Mouse (Mus musculus) hindbrain, embryonic 16.5 days (tissue): ENCODE measurements around the gene Shq1. TPM values are rescaled to one million over a fixed set of nuclear protein-coding genes. Genes with fewer than 3 reads are reported as not detected.

Source experiments
- ATAC-seq: fragments of 200-750 bp; cut with Nextera tagmentation; 2 replicates; pipeline ENCODE4 v1.8.0; 2017; ENCODE audit warnings: moderate TSS enrichment, moderate library complexity
- H3K27ac ChIP-seq: fragments of 300-500 bp; sonication (generic); 2 replicates; pipeline ENCODE4 v1.5.1; 2014; ENCODE audit warnings: low read depth, mild to moderate bottlenecking, control low read depth, low read length, moderate library complexity
- H3K27me3 ChIP-seq: fragments of 300-500 bp; sonication (generic); replicated peaks from 2 replicates; pipeline ENCODE4 v1.6.1; 2014; ENCODE audit warnings: low read length; ENCODE audit not compliant: control insufficient read depth, insufficient read depth
- H3K36me3 ChIP-seq: fragments of 300-500 bp; sonication (generic); 2 replicates; pipeline ENCODE4 v1.6.1; 2014; ENCODE audit warnings: mild to moderate bottlenecking, low read length, moderate library complexity, mixed read lengths; ENCODE audit not compliant: control insufficient read depth, insufficient read depth
- H3K4me1 ChIP-seq: fragments of 300-500 bp; sonication (generic); 2 replicates; pipeline ENCODE4 v1.6.1; 2014; ENCODE audit warnings: low read depth, low read length; ENCODE audit not compliant: control insufficient read depth, insufficient read depth
- H3K4me2 ChIP-seq: fragments of 300-500 bp; sonication (generic); 2 replicates; pipeline ENCODE4 v1.6.1; 2014; ENCODE audit warnings: mild to moderate bottlenecking, low read length, control low read depth, moderate library complexity
- H3K4me3 ChIP-seq: fragments of 300-500 bp; sonication (generic); 2 replicates; pipeline ENCODE4 v1.5.1; 2014; ENCODE audit warnings: mild to moderate bottlenecking, low read length, control low read depth, moderate library complexity
- H3K9ac ChIP-seq: fragments of 300-500 bp; sonication (generic); 2 replicates; pipeline ENCODE4 v1.6.1; 2014; ENCODE audit warnings: low read depth, mild to moderate bottlenecking, control low read depth, low read length, moderate library complexity
- H3K9me3 ChIP-seq: fragments of 300-500 bp; sonication (generic); 2 replicates; pipeline ENCODE4 v1.6.1; 2014; ENCODE audit warnings: mild to moderate bottlenecking, low read length, moderate library complexity; ENCODE audit not compliant: control insufficient read depth
- WGBS: fragments of 180-500 bp; shearing (Covaris S2); extraction: QIAGEN DNeasy Blood & Tissue Kit; methylation state at CpG from one replicate; pipeline ENCODE4 v1.1.7; 2014; 5-methylcytosine and 5-hydroxymethylcytosine counted together
- polyA plus RNA-seq: library from polyadenylated mRNA; unstranded; fragments of >200 nt; fragmentation: Nextera tagmentation; extraction: Ambion mirVana; gene quantifications from 2 replicates; pipeline ENCODE4 v1.2.1, GENCODE M21; 2015

Gene Shq1
- polyA plus RNA-seq, 1 experiment from 2014 or later = 8.9 TPM

GRCm38 (mm10) chr6:100538570-100538969, 132.4 kb downstream of the Shq1 start:
- no peak overlapping the region for H3K27ac ChIP-seq
- H3K4me1 ChIP-seq = peaks cover 7% of the 10 kb centered on the region
- H3K4me3 ChIP-seq = no peak overlapping the region
- no peak for ATAC-seq
- no peak overlapping the region for H3K4me2 ChIP-seq
- no peaks in the 10 kb centered on the region; the same call in 1 of the 2 replicates for H3K27me3 ChIP-seq
- no peak overlapping the region for H3K9ac ChIP-seq
- WGBS = 61% methylated on average over 7 of the region's 7 CpGs
- no peaks in the 10 kb centered on the region for H3K9me3 ChIP-seq
- no peaks in the 10 kb centered on the region for H3K36me3 ChIP-seq

DNA sequence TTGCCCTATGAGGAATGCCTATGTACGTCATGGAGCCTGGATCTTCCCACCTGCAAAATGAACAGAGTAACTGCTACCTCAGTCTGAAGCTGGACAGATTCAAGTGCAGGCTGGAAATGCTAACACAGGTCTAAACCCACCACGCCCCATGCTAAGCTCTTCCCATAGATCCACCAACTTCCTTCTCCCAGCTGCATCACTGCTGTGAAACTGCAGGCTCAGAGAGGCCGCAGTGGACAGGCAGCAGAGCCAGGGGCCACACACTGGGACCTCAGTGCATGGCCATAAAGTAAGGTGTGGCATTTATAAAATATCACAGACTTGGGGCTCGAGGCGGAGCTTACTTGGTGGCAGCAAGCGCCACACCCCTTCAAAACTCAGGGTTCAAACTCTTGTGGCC, 133.0 kb downstream of the Shq1 start:
- H3K27ac ChIP-seq = no peak overlapping the region
- H3K9ac ChIP-seq = no peak overlapping the region
- ATAC-seq = no peak
- H3K27me3 ChIP-seq = no peaks in the 10 kb centered on the region; the same call in 1 of the 2 replicates
- 88% methylated on average over 6 of the region's 6 CpGs for WGBS
- no peak overlapping the region for H3K4me2 ChIP-seq
- H3K9me3 ChIP-seq = no peaks in the 10 kb centered on the region
- no peak overlapping the region for H3K4me3 ChIP-seq
- H3K36me3 ChIP-seq = no peaks in the 10 kb centered on the region
- H3K4me1 ChIP-seq = peaks cover 7% of the 10 kb centered on the region

GRCm38 (mm10) chr6:100537042-100537441, 133.9 kb downstream of the Shq1 start:
- H3K9ac ChIP-seq = no peak overlapping the region
- H3K4me3 ChIP-seq = no peak overlapping the region
- no peaks in the 10 kb centered on the region for H3K9me3 ChIP-seq
- no peaks in the 10 kb centered on the region; the same call in 1 of the 2 replicates for H3K27me3 ChIP-seq
- H3K36me3 ChIP-seq = no peaks in the 10 kb centered on the region
- peaks cover under 1% of the 10 kb centered on the region; the same call in 1 of the 2 replicates for H3K4me1 ChIP-seq
- no peak overlapping the region for H3K4me2 ChIP-seq
- ATAC-seq = no peak
- 66% methylated on average over 5 of the region's 5 CpGs for WGBS
- no peak overlapping the region for H3K27ac ChIP-seq

DNA sequence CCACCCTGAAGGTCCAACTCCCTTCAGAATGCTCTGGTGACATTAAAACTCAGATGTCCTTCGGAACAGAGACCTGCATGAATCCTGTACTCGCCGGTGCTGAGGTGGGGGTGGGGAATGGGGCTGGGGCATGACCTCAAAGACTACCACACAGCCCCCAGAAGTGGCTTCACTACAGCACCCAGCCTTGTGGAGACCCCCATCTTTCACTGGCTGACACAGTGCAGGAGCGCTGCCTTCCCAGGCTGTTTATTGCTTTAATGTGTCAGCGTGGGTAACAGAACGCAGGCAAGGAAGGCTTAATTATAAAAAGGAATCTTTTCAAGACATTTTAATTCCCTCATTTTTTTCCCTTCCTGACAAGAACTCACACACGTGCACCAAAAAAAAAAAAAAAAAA, 137.6 kb downstream of the Shq1 start:
- H3K9me3 ChIP-seq = no peaks in the 10 kb centered on the region
- no peak overlapping the region for H3K9ac ChIP-seq
- 70% methylated on average over 6 of the region's 7 CpGs for WGBS
- H3K4me3 ChIP-seq = no peak overlapping the region
- no peaks in the 10 kb centered on the region for H3K4me1 ChIP-seq
- H3K36me3 ChIP-seq = no peaks in the 10 kb centered on the region
- no peak for ATAC-seq
- no peaks in the 10 kb centered on the region; the same call in 1 of the 2 replicates for H3K27me3 ChIP-seq
- no peak overlapping the region for H3K27ac ChIP-seq
- no peak overlapping the region for H3K4me2 ChIP-seq

DNA sequence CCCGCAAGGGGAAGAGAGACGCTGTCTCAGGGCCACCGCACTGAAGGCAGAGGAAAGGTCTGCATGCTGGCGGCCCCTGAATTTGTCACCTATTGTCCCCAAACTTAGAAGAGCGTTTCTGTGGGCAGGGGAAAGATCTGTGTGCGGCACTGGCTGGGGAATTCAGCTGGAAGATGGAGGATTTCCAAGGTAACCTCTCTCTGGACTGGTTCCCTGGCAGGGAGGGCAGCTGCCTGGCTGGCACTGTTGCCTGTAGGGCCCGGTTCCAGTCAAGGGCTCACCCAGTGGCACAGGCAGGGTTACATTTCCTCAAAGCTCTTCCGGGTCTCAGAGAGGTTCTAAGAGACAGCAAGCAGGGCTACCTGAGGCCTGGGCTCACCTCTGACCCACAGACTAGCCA, 138.6 kb downstream of the Shq1 start:
- H3K27ac ChIP-seq = no peak overlapping the region
- H3K36me3 ChIP-seq = no peaks in the 10 kb centered on the region
- no peak overlapping the region for H3K4me2 ChIP-seq
- H3K4me1 ChIP-seq = no peaks in the 10 kb centered on the region
- H3K4me3 ChIP-seq = no peak overlapping the region
- peak; percentile 78 for ATAC-seq
- H3K9ac ChIP-seq = no peak overlapping the region
- H3K27me3 ChIP-seq = no peaks in the 10 kb centered on the region; the same call in 1 of the 2 replicates
- H3K9me3 ChIP-seq = no peaks in the 10 kb centered on the region
- 60% methylated on average over 8 of the region's 8 CpGs for WGBS

DNA sequence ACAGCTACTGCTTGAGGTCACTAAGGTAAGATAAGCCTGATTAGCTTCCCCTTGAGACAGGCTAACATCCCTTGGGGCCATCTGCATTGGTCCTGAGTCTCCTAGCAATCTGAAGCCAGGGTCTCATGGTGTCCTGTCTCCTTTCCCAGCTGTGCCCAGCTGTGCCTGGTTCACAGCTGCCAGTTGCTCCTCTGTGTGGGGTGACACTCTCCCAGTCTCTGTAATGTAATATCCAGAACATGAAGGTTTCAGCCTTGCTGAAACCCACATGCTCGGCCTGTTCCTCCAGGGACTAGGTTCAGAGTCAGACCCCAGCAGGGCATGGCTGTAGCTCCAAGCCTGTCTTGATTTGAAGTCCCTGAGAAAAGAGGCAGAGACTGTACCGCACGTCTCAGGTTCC, 141.3 kb downstream of the Shq1 start:
- Histone ChIP-seq H3K4me1 (peaks cover 7% of the 10 kb centered on the region; the same call in 1 of the 2 replicates), H3K4me3 (no peak overlapping the region)
- WGBS = 76% methylated on average over 3 of the region's 3 CpGs

GRCm38 (mm10) chr6:100528556-100528955, 142.4 kb downstream of the Shq1 start:
- Histone ChIP-seq H3K27ac (no peak overlapping the region), H3K27me3 (no peaks in the 10 kb centered on the region), H3K9ac (no peak overlapping the region), H3K4me1 (peaks cover 7% of the 10 kb centered on the region; the same call in 1 of the 2 replicates), H3K4me3 (no peak overlapping the region), H3K36me3 (no peaks in the 10 kb centered on the region), H3K9me3 (no peaks in the 10 kb centered on the region), H3K4me2 (no peak overlapping the region)
- no peak for ATAC-seq
- WGBS = 64% methylated on average over 7 of the region's 7 CpGs

More for the DNA sequence above, 141.3 kb downstream of the Shq1 start:
- Histone ChIP-seq H3K4me2 (no peak overlapping the region), H3K9ac (no peak overlapping the region), H3K36me3 (no peaks in the 10 kb centered on the region), H3K9me3 (no peaks in the 10 kb centered on the region), H3K27me3 (no peaks in the 10 kb centered on the region), H3K27ac (no peak overlapping the region)
- no peak for ATAC-seq

- H3K9me3 ChIP-seq = no peaks in the 10 kb centered on the region
- no peaks in the 10 kb centered on the region for H3K36me3 ChIP-seq
- ATAC-seq = no peak
- no peak overlapping the region for H3K9ac ChIP-seq
- no peak overlapping the region for H3K27ac ChIP-seq
- peaks cover 7% of the 10 kb centered on the region; the same call in 1 of the 2 replicates for H3K4me1 ChIP-seq
- no peaks in the 10 kb centered on the region for H3K27me3 ChIP-seq
- H3K4me2 ChIP-seq = no peak overlapping the region
- 84% methylated on average over 5 of the region's 5 CpGs for WGBS
- no peak overlapping the region for H3K4me3 ChIP-seq
Observed at GRCm38 (mm10) chr6:100527972-100528371, 143.0 kb downstream of the Shq1 start.

- Histone ChIP-seq H3K36me3 (no peaks in the 10 kb centered on the region), H3K27ac (no peak overlapping the region), H3K9me3 (no peaks in the 10 kb centered on the region), H3K9ac (no peak overlapping the region), H3K4me1 (peaks cover 7% of the 10 kb centered on the region; the same call in 1 of the 2 replicates), H3K4me3 (no peak overlapping the region), H3K27me3 (no peaks in the 10 kb centered on the region), H3K4me2 (no peak overlapping the region)
- 89% methylated on average over 6 of the region's 6 CpGs for WGBS
- ATAC-seq = no peak
Observed at GRCm38 (mm10) chr6:100527161-100527560, 143.8 kb downstream of the Shq1 start.

GRCm38 (mm10) chr6:100526066-100526465, 144.9 kb downstream of the Shq1 start:
- peak; percentile 58 for ATAC-seq

More at GRCm38 (mm10) chr6:100526066-100526465, 144.9 kb downstream of the Shq1 start:
- Histone ChIP-seq H3K4me3 (no peak overlapping the region), H3K9ac (no peak overlapping the region), H3K27me3 (no peaks in the 10 kb centered on the region), H3K9me3 (no peaks in the 10 kb centered on the region), H3K36me3 (no peaks in the 10 kb centered on the region), H3K4me2 (peak overlapping the region; percentile 13; the same call in 1 of the 2 replicates), H3K27ac (no peak overlapping the region), H3K4me1 (peaks cover 7% of the 10 kb centered on the region; the same call in 1 of the 2 replicates)
- WGBS = 5% methylated on average over 9 of the region's 9 CpGs
